Mouse (Mus musculus) neural tube, embryonic 11.5 days (tissue): ENCODE results near the gene Hacl1. TPM values are rescaled to one million over a fixed set of nuclear protein-coding genes. Genes with fewer than 3 reads are reported as not detected.

ENCODE experiments used
- ATAC-seq: fragments of 200-750 bp; cut with Nextera tagmentation; 2 replicates; pipeline ENCODE4 v1.8.0; 2017; ENCODE audit warnings: moderate number of reproducible peaks, mild to moderate bottlenecking, moderate TSS enrichment, moderate library complexity; ENCODE audit not compliant: insufficient read depth, low FRiP score, low TSS enrichment
- DNase-seq: peaks from one replicate; pipeline ENCODE4 v3.0.0-alpha.2; 2015; ENCODE audit warnings: low spot score
- H3K27ac ChIP-seq: fragments of 300-500 bp; sonication (generic); 2 replicates; pipeline ENCODE4 v1.5.1; 2014; ENCODE audit warnings: low read depth, mild to moderate bottlenecking, low read length
- H3K27me3 ChIP-seq: fragments of 300-500 bp; sonication (generic); 2 replicates; pipeline ENCODE4 v1.6.1; 2014; ENCODE audit warnings: mild to moderate bottlenecking, low read length, mixed read lengths; ENCODE audit not compliant: control insufficient read depth, insufficient read depth
- H3K36me3 ChIP-seq: fragments of 300-500 bp; sonication (generic); 2 replicates; pipeline ENCODE4 v1.6.1; 2014; ENCODE audit warnings: mild to moderate bottlenecking, low read length, moderate library complexity, mixed read lengths; ENCODE audit not compliant: control insufficient read depth, insufficient read depth
- H3K4me1 ChIP-seq: fragments of 300-500 bp; sonication (generic); 2 replicates; pipeline ENCODE4 v1.6.1; 2014; ENCODE audit warnings: low read length, mixed read lengths; ENCODE audit not compliant: control insufficient read depth, insufficient read depth
- H3K4me2 ChIP-seq: fragments of 300-500 bp; sonication (generic); 2 replicates; pipeline ENCODE4 v1.6.1; 2014; ENCODE audit warnings: low read depth, mild to moderate bottlenecking, moderate library complexity
- H3K4me3 ChIP-seq: fragments of 300-500 bp; sonication (generic); 2 replicates; pipeline ENCODE4 v1.5.1; 2014; ENCODE audit warnings: low read depth, low read length
- H3K9ac ChIP-seq: fragments of 300-500 bp; sonication (generic); 2 replicates; pipeline ENCODE4 v1.6.1; 2014; ENCODE audit warnings: mild to moderate bottlenecking, low read length
- H3K9me3 ChIP-seq: fragments of 300-500 bp; sonication (generic); 2 replicates; pipeline ENCODE4 v1.6.1; 2016; ENCODE audit warnings: low read length; ENCODE audit not compliant: control insufficient read depth
- WGBS: fragments of 180-500 bp; shearing (Covaris S2); extraction: QIAGEN DNeasy Blood & Tissue Kit; methylation state at CpG from one replicate; pipeline ENCODE4 v1.1.7; 2014; 5-methylcytosine and 5-hydroxymethylcytosine counted together
- polyA plus RNA-seq: library from polyadenylated mRNA; unstranded; fragments of >200 nt; fragmentation: Nextera tagmentation; extraction: Ambion mirVana; gene quantifications from 2 replicates; pipeline ENCODE4 v1.2.1, GENCODE M21; 2014

The Hacl1 gene
- polyA plus RNA-seq, 1 experiment from 2014 or later, result 8.2 TPM

GRCm38 (mm10) chr14:31555021-31555420 is 86.1 kb downstream of the Hacl1 start:
- no peaks in the 10 kb centered on the region for H3K9me3 ChIP-seq
- H3K4me3 ChIP-seq, result no peak overlapping the region
- H3K27me3 ChIP-seq, result no peaks in the 10 kb centered on the region
- DNase-seq (no peak), ATAC-seq (no peak)
- no peak overlapping the region for H3K9ac ChIP-seq
- H3K36me3 ChIP-seq, result no peaks in the 10 kb centered on the region
- no peak overlapping the region for H3K27ac ChIP-seq
- H3K4me1 ChIP-seq, result no peaks in the 10 kb centered on the region
- WGBS, result 86% methylated on average over 7 of the region's 7 CpGs
- no peak overlapping the region for H3K4me2 ChIP-seq

Other genes with a start within 250 kb of the Hacl1 start
- 17.2 and 20.1 TPM in 2 replicates for gene Sh3bp5, start 205.2 kb downstream of the Hacl1 start, polyA plus RNA-seq
- gene Eaf1, start 146.9 kb downstream of the Hacl1 start, polyA plus RNA-seq, result 21.8 and 22.5 TPM in 2 replicates
- 78.9 and 85.6 TPM in 2 replicates for gene Mettl6, start 146.2 kb downstream of the Hacl1 start, polyA plus RNA-seq
- gene Colq, start 49.9 kb downstream of the Hacl1 start, polyA plus RNA-seq, result 0.28 and 0.73 TPM in 2 replicates
- gene Gm49387, start 408 bp downstream of the Hacl1 start, polyA plus RNA-seq, result 1.0 TPM in 1 of 2 replicates, not detected in the other
- 14.5 and 16.0 TPM in 2 replicates for gene Btd, start 258 bp downstream of the Hacl1 start, polyA plus RNA-seq
- 10.2 and 10.5 TPM in 2 replicates for gene Ankrd28, start 189.4 kb upstream of the Hacl1 start, polyA plus RNA-seq